Mouse (Mus musculus): ENCODE measurements at regions not wholly inside any gene's neighbourhood (a gene's known extent, or its start where the extent isn't known, plus 50 kb on each side); places are given as distances from the start of the nearest gene placed in this dataset.

DNA sequence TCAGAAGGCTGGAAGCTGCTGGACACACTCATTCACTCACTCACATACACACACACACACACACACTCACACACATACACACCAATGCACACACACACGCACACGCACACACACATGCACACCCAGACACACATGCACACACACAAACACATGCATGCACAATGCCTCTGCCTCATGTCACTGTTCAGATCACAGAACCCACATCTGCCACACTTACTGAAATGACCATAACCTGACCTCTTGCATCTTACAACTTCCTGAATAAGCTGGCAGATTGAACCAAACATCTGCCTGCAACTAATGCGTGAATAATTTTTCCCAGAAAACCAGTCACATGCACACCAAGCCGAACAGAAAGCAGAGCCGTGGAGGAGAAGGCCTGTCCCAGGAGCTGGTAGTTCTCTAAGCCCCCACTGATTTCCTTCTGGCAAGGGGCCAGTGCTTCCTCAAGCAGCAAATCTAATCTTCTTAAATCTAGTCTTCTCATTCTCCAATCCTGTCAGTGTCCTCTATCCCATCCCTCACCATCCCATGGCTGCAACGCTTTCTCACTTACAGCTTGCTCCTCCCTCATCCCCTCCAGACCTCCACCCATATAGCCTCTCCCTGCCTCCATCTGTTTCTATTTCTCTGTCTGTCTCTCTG lies 51.1 kb upstream of the Mbnl2 start:
- peaks cover 7% of the 10 kb centered on the region for H3K4me1 ChIP-seq
- no peak overlapping the region for H3K4me2 ChIP-seq (replicated peaks)
- H3K9ac ChIP-seq (replicated peaks) = no peak overlapping the region
- ATAC-seq (replicated peaks) = no peak
- no peak overlapping the region for H3K4me3 ChIP-seq
- 0 out of 2 replicates have a peak, but pooled peaks cover 8% of the 10 kb centered on the region for H3K9me3 ChIP-seq
- H3K27ac ChIP-seq (replicated peaks) = no peak overlapping the region
- no peaks in the 10 kb centered on the region for H3K36me3 ChIP-seq
- 53% methylated on average over 6 of the region's 6 CpGs for WGBS
- H3K27me3 ChIP-seq = no peaks in the 10 kb centered on the region

DNA sequence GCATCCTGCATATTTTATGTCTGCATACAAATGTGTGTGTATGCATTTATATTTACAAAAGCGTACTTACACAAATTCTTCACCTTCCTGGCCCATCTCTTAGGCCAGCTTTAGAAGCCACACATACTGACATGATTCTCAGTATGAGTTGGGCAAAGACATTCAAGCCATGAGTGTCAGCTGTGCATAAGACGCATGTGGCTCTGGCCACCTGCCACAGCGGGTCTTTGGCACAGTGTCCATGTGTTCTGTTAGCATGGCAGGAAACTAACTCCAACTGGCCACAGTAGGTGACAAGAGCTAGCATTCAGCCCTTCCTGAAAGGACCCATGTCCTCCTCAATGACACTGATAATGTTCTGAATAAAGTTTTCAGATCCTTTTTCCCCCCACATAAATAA lies 49.8 kb upstream of the Mbnl2 start:
- no peaks in the 10 kb centered on the region for H3K36me3 ChIP-seq
- 0 out of 2 replicates have a peak, but pooled peaks cover 8% of the 10 kb centered on the region for H3K9me3 ChIP-seq
- no peaks in the 10 kb centered on the region for H3K27me3 ChIP-seq
- H3K9ac ChIP-seq (replicated peaks) = no peak overlapping the region
- no peak for ATAC-seq (replicated peaks)
- peaks cover 7% of the 10 kb centered on the region for H3K4me1 ChIP-seq
- WGBS = 74% methylated on average over 3 of the region's 3 CpGs
- H3K4me2 ChIP-seq (replicated peaks) = no peak overlapping the region
- H3K4me3 ChIP-seq = no peak overlapping the region
- H3K27ac ChIP-seq (replicated peaks) = no peak overlapping the region
